ENCODE assay signal across 9 mouse cellular contexts in the genomic region with DNA sequence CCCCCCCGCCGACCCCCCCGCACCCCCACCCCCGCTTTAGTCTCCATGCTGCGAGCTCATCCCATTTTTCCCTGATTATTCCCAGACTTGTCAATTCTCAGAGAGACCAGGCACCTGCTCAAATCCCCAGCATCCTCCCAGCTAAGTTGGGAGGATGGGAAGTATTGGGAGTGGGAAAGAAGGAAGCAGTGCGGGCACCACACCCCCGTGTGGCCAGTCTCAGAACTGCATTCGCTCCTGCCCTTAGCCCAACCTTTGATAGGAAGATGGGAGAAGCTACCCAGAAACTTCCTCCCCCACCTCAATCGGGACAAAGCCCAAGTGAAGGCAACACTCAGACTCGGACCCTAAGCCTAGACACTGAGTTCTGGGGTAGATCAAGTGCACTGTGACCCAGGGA. TPM values are rescaled to one million over a fixed set of nuclear protein-coding genes. Genes with fewer than 3 reads are reported as not detected.
DNase-seq lines count a peak whose midpoint lies in the region; ATAC-seq lines count a peak whose summit lies in the region.
"Had no signal": no experiment of that assay in that cellular context is flagged by ENCODE, and none has a peak within 500 bp of the region (broad histone marks: within the 10 kb centered on the region; RNA-seq: fewer than 3 reads in every experiment).

No protein-coding gene starts in this region.

- no peaks in the 10 kb centered on the region for H3K9me3 ChIP-seq in hindbrain, embryonic 11.5 days (ENCODE audit: control insufficient read depth, low read length)
- no peaks in the 10 kb centered on the region for H3K9me3 ChIP-seq in midbrain, embryonic 13.5 days
- H3K9me3 ChIP-seq: limb, embryonic 12.5 days had no signal

- peaks cover 15% of the 10 kb centered on the region for H3K4me1 ChIP-seq in hindbrain, embryonic 11.5 days (replicated peaks; ENCODE audit: control insufficient read depth, insufficient read depth, low read length)
- peaks cover 52% of the 10 kb centered on the region for H3K4me1 ChIP-seq in midbrain, embryonic 13.5 days (replicated peaks)

- H3K4me3 ChIP-seq in hindbrain, embryonic 11.5 days (ENCODE audit: low read depth, low read length), result no peak overlapping the region
- H3K4me3 ChIP-seq in midbrain, embryonic 13.5 days (replicated peaks), result peak overlapping the region; percentile 79
- H3K4me3 ChIP-seq: limb, embryonic 12.5 days had no signal

- no peaks in the 10 kb centered on the region for H3K27me3 ChIP-seq in hindbrain, embryonic 11.5 days (ENCODE audit: control insufficient read depth, insufficient read depth, low read length)
- H3K27me3 ChIP-seq in midbrain, embryonic 13.5 days, result no peaks in the 10 kb centered on the region
- H3K27me3 ChIP-seq: limb, embryonic 12.5 days had no signal

- 3% methylated on average over 10 of the region's 10 CpGs for WGBS in hindbrain, embryonic 11.5 days
- WGBS in midbrain, embryonic 13.5 days, result 3% methylated on average over 10 of the region's 10 CpGs

- peak; percentile 76 for DNase-seq in cerebellum, adult 11 months
- peak; percentile 84 for DNase-seq in cerebellum, adult 8-10 months
- peak; percentile 70 for DNase-seq in forelimb bud, embryonic 11.5 days (ENCODE audit: low read depth, low spot score)
- peak; percentile 90 for DNase-seq in hindbrain, embryonic 11.5 days (ENCODE audit: low spot score)
- peak; percentile 69 to 82 for DNase-seq in left cerebral cortex, postnatal 10 days (ENCODE audit: extremely low spot score in 1 of 2, low spot score in 2 of 2)
- peak; percentile 51 to 74 for DNase-seq in spleen, postnatal 10 days (ENCODE audit: low spot score in 2 of 2)

- peak overlapping the region; percentile 80 for H3K27ac ChIP-seq in hindbrain, embryonic 11.5 days (ENCODE audit: low read depth, low read length)
- peak overlapping the region; percentile 98 for H3K27ac ChIP-seq in midbrain, embryonic 13.5 days
- H3K27ac ChIP-seq: limb, embryonic 12.5 days had no signal

- H3K9ac ChIP-seq in hindbrain, embryonic 11.5 days (ENCODE audit: low read depth, low read length), result no peak overlapping the region
- H3K9ac ChIP-seq in midbrain, embryonic 13.5 days (replicated peaks), result peak overlapping the region; percentile 98
- H3K9ac ChIP-seq: limb, embryonic 12.5 days had no signal

- ATAC-seq in cerebellum, adult (ENCODE audit: insufficient number of reproducible peaks, low FRiP score, low TSS enrichment), result no peak
- no peak for ATAC-seq in hindbrain, embryonic 11.5 days (ENCODE audit: low FRiP score)
- ATAC-seq in midbrain, embryonic 13.5 days, result no peak

- peaks cover 5% of the 10 kb centered on the region; the same call in 1 of the 2 replicates for H3K36me3 ChIP-seq in hindbrain, embryonic 11.5 days (ENCODE audit: control insufficient read depth, insufficient read depth, low read length)
- H3K36me3 ChIP-seq in midbrain, embryonic 13.5 days, result peaks cover 51% of the 10 kb centered on the region

- intact Hi-C loops in left cerebral cortex, postnatal 10 days (cut with DNase I), result loop anchor here (5.0 kb wide), 1 partner anchor 77 kb away; no protein-coding TSS in a partner anchor

- no peak overlapping the region for H3K4me2 ChIP-seq in hindbrain, embryonic 11.5 days (replicated peaks; ENCODE audit: low read depth, low read length)
- H3K4me2 ChIP-seq in midbrain, embryonic 13.5 days (replicated peaks), result peak overlapping the region; percentile 98
- H3K4me2 ChIP-seq: limb, embryonic 12.5 days had no signal

RNA-seq across cellular contexts. Expression of a gene that starts 4.7 kb away (rescaled TPM):
- polyA plus RNA-seq in hindbrain, embryonic 11.5 days (2014; fragmentation: Nextera tagmentation; extraction: Ambion mirVana), result 23.6 and 24.4 TPM in 2 replicates
- 100 to 1,000 TPM; 179 to 193 TPM for total RNA-seq in left cerebral cortex, postnatal 10 days (2021)
- polyA plus RNA-seq in midbrain, embryonic 13.5 days (2015; fragmentation: Nextera tagmentation; extraction: Ambion mirVana), result 45.9 and 58.2 TPM in 2 replicates

RNA-seq across cellular contexts. Expression of a gene that starts 15.1 kb away (rescaled TPM):
- polyA plus RNA-seq in hindbrain, embryonic 11.5 days (2014; fragmentation: Nextera tagmentation; extraction: Ambion mirVana), result 0.27 and 0.40 TPM in 2 replicates
- not detected for total RNA-seq in left cerebral cortex, postnatal 10 days (2021)
- polyA plus RNA-seq in midbrain, embryonic 13.5 days (2015; fragmentation: Nextera tagmentation; extraction: Ambion mirVana), result 0.49 and 0.50 TPM in 2 replicates

RNA-seq across cellular contexts. Expression of a gene that starts 37.8 kb away (rescaled TPM):
- polyA plus RNA-seq in hindbrain, embryonic 11.5 days (2014; fragmentation: Nextera tagmentation; extraction: Ambion mirVana), result 3.0 and 4.4 TPM in 2 replicates
- total RNA-seq in left cerebral cortex, postnatal 10 days (2021), result 100 to 1,000 TPM; 283 to 300 TPM
- polyA plus RNA-seq in midbrain, embryonic 13.5 days (2015; fragmentation: Nextera tagmentation; extraction: Ambion mirVana), result 14.8 and 15.2 TPM in 2 replicates

RNA-seq across cellular contexts. Expression of a gene that starts 46.0 kb away (rescaled TPM):
- polyA plus RNA-seq in hindbrain, embryonic 11.5 days (2014; fragmentation: Nextera tagmentation; extraction: Ambion mirVana), result 613 and 675 TPM in 2 replicates
- total RNA-seq in left cerebral cortex, postnatal 10 days (2021), result 100 to 1,000 TPM; 270 to 280 TPM
- 560 and 579 TPM in 2 replicates for polyA plus RNA-seq in midbrain, embryonic 13.5 days (2015; fragmentation: Nextera tagmentation; extraction: Ambion mirVana)

RNA-seq across cellular contexts. Expression of a gene that starts 56.0 kb away (rescaled TPM):
- 14.9 and 22.0 TPM in 2 replicates for polyA plus RNA-seq in hindbrain, embryonic 11.5 days (2014; fragmentation: Nextera tagmentation; extraction: Ambion mirVana)
- 10 to 100 TPM in 1 of 2 experiments, 1 to 10 TPM in 1; 8.4 to 10.8 TPM for total RNA-seq in left cerebral cortex, postnatal 10 days (2021)
- 17.0 and 18.7 TPM in 2 replicates for polyA plus RNA-seq in midbrain, embryonic 13.5 days (2015; fragmentation: Nextera tagmentation; extraction: Ambion mirVana)
